Comparison of ENCODE assay signal across 10 mouse cellular contexts in the genomic region with DNA sequence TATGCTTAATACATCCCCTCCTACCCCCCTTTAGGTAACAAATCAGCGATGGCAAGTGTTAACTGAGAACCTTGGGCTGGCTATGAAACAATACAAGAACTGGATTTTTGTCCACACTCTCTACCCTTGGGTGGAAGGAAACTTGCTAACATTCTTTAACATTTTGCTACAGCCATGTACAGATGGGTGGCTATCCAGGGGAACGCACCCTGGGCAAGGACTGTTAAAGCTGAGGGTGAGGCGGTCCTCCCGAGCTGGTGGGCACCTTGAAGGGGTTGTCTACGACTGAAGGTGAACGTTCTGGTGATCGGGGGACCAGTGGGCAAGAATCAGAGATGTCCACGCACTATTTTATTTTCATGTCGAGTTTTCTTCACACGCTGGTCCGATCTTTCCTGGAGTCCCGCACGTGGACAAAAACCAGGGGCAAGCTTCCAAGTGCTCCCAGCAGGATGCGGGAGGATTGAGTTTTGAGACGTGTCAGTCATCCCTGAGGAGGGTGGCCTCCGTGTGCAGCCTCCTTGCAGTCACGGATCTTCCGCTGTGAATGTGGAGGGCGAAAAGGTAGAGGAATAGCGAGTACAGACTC. TPM values are rescaled to one million over a fixed set of nuclear protein-coding genes. Genes with fewer than 3 reads are reported as not detected.
DNase-seq lines count a peak whose midpoint lies in the region; ATAC-seq and TF ChIP-seq lines count a peak whose summit lies in the region.
"Had no signal": no experiment of that assay in that cellular context is flagged by ENCODE, and none has a peak within 500 bp of the region (broad histone marks: within the 10 kb centered on the region; RNA-seq: fewer than 3 reads in every experiment).

No protein-coding gene starts in this region.

- peak overlapping the region; percentile 86 for H3K4me3 ChIP-seq in heart, postnatal 0 days (ENCODE audit: low read depth, low read length)
- H3K4me3 ChIP-seq in MEL (ENCODE audit: control insufficient read depth in 1 of 2, insufficient read depth in 1 of 2, low read depth in 2 of 2, low read length in 2 of 2), result peak overlapping the region; percentile 68 to 73
- H3K4me3 ChIP-seq in hindbrain, embryonic 11.5 days (ENCODE audit: low read depth, low read length), result peak overlapping the region; percentile 79
- peak overlapping the region; percentile 89 for H3K4me3 ChIP-seq in midbrain, embryonic 13.5 days (replicated peaks)

- no peak for TF ChIP-seq RAD21 in MEL (IDR thresholded peaks at IDR 0.05; ENCODE audit: low read depth, low read length)

- no peak for ATAC-seq in heart, postnatal 0 days (ENCODE audit: insufficient read depth, low read depth)
- ATAC-seq in hindbrain, embryonic 11.5 days (ENCODE audit: low FRiP score), result no peak
- ATAC-seq in midbrain, embryonic 13.5 days, result no peak

- H3K9ac ChIP-seq in heart, postnatal 0 days (replicated peaks; ENCODE audit: low read depth, low read length), result peak overlapping the region; percentile 92
- H3K9ac ChIP-seq in MEL (ENCODE audit: control insufficient read depth, low read depth, low read length, poor library complexity, severe bottlenecking), result peak overlapping the region; percentile 76
- H3K9ac ChIP-seq in hindbrain, embryonic 11.5 days (ENCODE audit: low read depth, low read length), result peak overlapping the region; percentile 70
- peak overlapping the region; percentile 78 for H3K9ac ChIP-seq in midbrain, embryonic 13.5 days (replicated peaks)

- H3K4me2 ChIP-seq in heart, postnatal 0 days (ENCODE audit: low read depth, low read length), result peak overlapping the region; percentile 89
- H3K4me2 ChIP-seq in hindbrain, embryonic 11.5 days (replicated peaks; ENCODE audit: low read depth, low read length), result peak overlapping the region; percentile 68
- H3K4me2 ChIP-seq in midbrain, embryonic 13.5 days (replicated peaks), result peak overlapping the region; percentile 76

- H3K79me2 ChIP-seq in MEL (ENCODE audit: control insufficient read depth, insufficient read depth, low read length, poor library complexity), result no peaks in the 10 kb centered on the region; the same call in 1 of the 2 replicates

- H3K4me1 ChIP-seq in heart, postnatal 0 days (ENCODE audit: control insufficient read depth, insufficient read depth), result peaks cover 12% of the 10 kb centered on the region
- H3K4me1 ChIP-seq in MEL (ENCODE audit: control insufficient read depth in 1 of 2, insufficient read depth in 2 of 2, low read length in 2 of 2), result peaks cover 4 to 20% of the 10 kb centered on the region in 2 experiments; a peak in 3 of 4 replicates
- no peaks in the 10 kb centered on the region for H3K4me1 ChIP-seq in hindbrain, embryonic 11.5 days (replicated peaks; ENCODE audit: control insufficient read depth, insufficient read depth, low read length)
- peaks cover 25% of the 10 kb centered on the region for H3K4me1 ChIP-seq in midbrain, embryonic 13.5 days (replicated peaks)

- TF ChIP-seq POLR2A in MEL (IDR thresholded peaks at IDR 0.05; ENCODE audit: control insufficient read depth in 1 of 2, insufficient read depth in 1 of 2, low read depth in 1 of 2, low read length in 2 of 2, poor library complexity in 1 of 2), result no peak

- no peak for TF ChIP-seq CTCF in heart, postnatal 0 days (IDR thresholded peaks at IDR 0.05; ENCODE audit: low read depth)
- TF ChIP-seq CTCF in MEL (IDR thresholded peaks at IDR 0.05 in 2 of 3, conservative IDR thresholded peaks at IDR 0.05 in 1 of 3; ENCODE audit: control insufficient read depth in 1 of 3, insufficient read depth in 1 of 3, low read depth in 2 of 3, low read length in 3 of 3, poor library complexity in 1 of 3, severe bottlenecking in 1 of 3), result no peak

- DNase-seq in heart, postnatal 0 days (ENCODE audit: low spot score), result peak; percentile 15
- DNase-seq in heart, adult 9 months (ENCODE audit: low spot score in 2 of 2), result no peak
- DNase-seq in MEL (ENCODE audit: low read depth, low spot score), result peak; percentile 71
- no peak for DNase-seq in hindbrain, embryonic 11.5 days (ENCODE audit: low spot score)
- no peak for DNase-seq in adrenal gland, postnatal 25 days
- DNase-seq in spleen, postnatal 4 days (ENCODE audit: low spot score in 2 of 2), result no peak
- DNase-seq in layer of hippocampus, postnatal 25 days (ENCODE audit: extremely low spot score in 1 of 2, low spot score in 1 of 2), result no peak

- H3K27me3 ChIP-seq in heart, postnatal 0 days (ENCODE audit: control insufficient read depth, insufficient read depth, low read length), result no peaks in the 10 kb centered on the region
- H3K27me3 ChIP-seq in MEL (ENCODE audit: control insufficient read depth in 1 of 2, insufficient read depth in 2 of 2, low read length in 2 of 2), result no peaks in the 10 kb centered on the region
- no peaks in the 10 kb centered on the region for H3K27me3 ChIP-seq in hindbrain, embryonic 11.5 days (ENCODE audit: control insufficient read depth, insufficient read depth, low read length)
- no peaks in the 10 kb centered on the region for H3K27me3 ChIP-seq in midbrain, embryonic 13.5 days

- no peaks in the 10 kb centered on the region for H3K9me3 ChIP-seq in heart, postnatal 0 days (replicated peaks; ENCODE audit: control insufficient read depth, low read length)
- no peaks in the 10 kb centered on the region for H3K9me3 ChIP-seq in MEL (replicated peaks; ENCODE audit: insufficient read depth, low read length)
- H3K9me3 ChIP-seq in hindbrain, embryonic 11.5 days (ENCODE audit: control insufficient read depth, low read length), result no peaks in the 10 kb centered on the region
- no peaks in the 10 kb centered on the region for H3K9me3 ChIP-seq in midbrain, embryonic 13.5 days

- 1% methylated on average over 20 of the region's 20 CpGs for WGBS in heart, postnatal 0 days
- WGBS in hindbrain, embryonic 11.5 days, result under 1% methylated on average over 20 of the region's 20 CpGs
- WGBS in midbrain, embryonic 13.5 days, result 1% methylated on average over 20 of the region's 20 CpGs

- no peaks in the 10 kb centered on the region for H3K36me3 ChIP-seq in heart, postnatal 0 days (replicated peaks; ENCODE audit: control insufficient read depth, insufficient read depth, low read length)
- peaks cover 0 to 15% of the 10 kb centered on the region in 2 experiments; a peak in 2 of 4 replicates for H3K36me3 ChIP-seq in MEL (ENCODE audit: control insufficient read depth in 1 of 2, insufficient read depth in 2 of 2, low read length in 2 of 2)
- H3K36me3 ChIP-seq in hindbrain, embryonic 11.5 days (ENCODE audit: control insufficient read depth, insufficient read depth, low read length), result no peaks in the 10 kb centered on the region
- H3K36me3 ChIP-seq in midbrain, embryonic 13.5 days, result no peaks in the 10 kb centered on the region

- TF ChIP-seq EP300 in heart, postnatal 0 days (IDR thresholded peaks at IDR 0.05; ENCODE audit: low read depth), result no peak
- TF ChIP-seq EP300 in MEL (IDR thresholded peaks at IDR 0.05; ENCODE audit: low read depth in 1 of 2, low read length in 2 of 2), result no peak

- peak overlapping the region; percentile 91 for H3K27ac ChIP-seq in heart, postnatal 0 days (ENCODE audit: low read depth)
- H3K27ac ChIP-seq in MEL (ENCODE audit: control insufficient read depth, low read depth, low read length), result peak overlapping the region; percentile 50
- H3K27ac ChIP-seq in hindbrain, embryonic 11.5 days (ENCODE audit: low read depth, low read length), result peak overlapping the region; percentile 67; the same call in 1 of the 2 replicates
- peak overlapping the region; percentile 85 for H3K27ac ChIP-seq in midbrain, embryonic 13.5 days

RNA-seq across cellular contexts. Expression of a gene that starts 16.3 kb away (rescaled TPM):
- total RNA-seq in heart, postnatal 0 days (2014; rRNA removed; ENCODE audit: low replicate concordance), result not detected in 2 replicates
- not detected in 2 replicates for polyA plus RNA-seq in heart, postnatal 0 days (2015; fragmentation: Nextera tagmentation; extraction: Ambion mirVana)
- not detected in 2 replicates for total RNA-seq in MEL (2012; rRNA removed)
- not detected for polyA plus RNA-seq in MEL (2012; ENCODE audit: insufficient read depth in 1 of 2, insufficient read length in 2 of 2, low read depth in 1 of 2, low replicate concordance in 2 of 2, missing spikeins in 1 of 2)
- not detected in 2 replicates for polyA plus RNA-seq in hindbrain, embryonic 11.5 days (2014; fragmentation: Nextera tagmentation; extraction: Ambion mirVana)
- not detected in 2 replicates for polyA plus RNA-seq in midbrain, embryonic 13.5 days (2015; fragmentation: Nextera tagmentation; extraction: Ambion mirVana)
- total RNA-seq in adrenal gland, postnatal 25 days (2021), result not detected in 2 replicates
- total RNA-seq in layer of hippocampus, postnatal 25 days (2021), result not detected
- total RNA-seq: layer of hippocampus, postnatal 10 days had no signal
- polyA plus RNA-seq: adrenal gland, adult 2 months had no signal

RNA-seq across cellular contexts. Expression of a gene that starts 16.3 kb away (rescaled TPM):
- total RNA-seq in heart, postnatal 0 days (2014; rRNA removed; ENCODE audit: low replicate concordance), result not detected in 2 replicates
- not detected in 2 replicates for polyA plus RNA-seq in heart, postnatal 0 days (2015; fragmentation: Nextera tagmentation; extraction: Ambion mirVana)
- total RNA-seq in MEL (2012; rRNA removed), result not detected in 2 replicates
- not detected for polyA plus RNA-seq in MEL (2012; ENCODE audit: insufficient read depth in 1 of 2, insufficient read length in 2 of 2, low read depth in 1 of 2, low replicate concordance in 2 of 2, missing spikeins in 1 of 2)
- polyA plus RNA-seq in hindbrain, embryonic 11.5 days (2014; fragmentation: Nextera tagmentation; extraction: Ambion mirVana), result not detected in 2 replicates
- not detected in 2 replicates for polyA plus RNA-seq in midbrain, embryonic 13.5 days (2015; fragmentation: Nextera tagmentation; extraction: Ambion mirVana)
- total RNA-seq in adrenal gland, postnatal 25 days (2021), result not detected in 2 replicates
- not detected for total RNA-seq in layer of hippocampus, postnatal 25 days (2021)
- total RNA-seq: adrenal gland, adult 2 months; layer of hippocampus, postnatal 10 days had no signal
- polyA plus RNA-seq: adrenal gland, adult 2 months had no signal

RNA-seq across cellular contexts. Expression of a gene that starts 44.9 kb away (rescaled TPM):
- not detected in 2 replicates for total RNA-seq in heart, postnatal 0 days (2014; rRNA removed; ENCODE audit: low replicate concordance)
- not detected in 2 replicates for polyA plus RNA-seq in heart, postnatal 0 days (2015; fragmentation: Nextera tagmentation; extraction: Ambion mirVana)
- total RNA-seq in MEL (2012; rRNA removed), result not detected in 2 replicates
- not detected for polyA plus RNA-seq in MEL (2012; ENCODE audit: insufficient read depth in 1 of 2, insufficient read length in 2 of 2, low read depth in 1 of 2, low replicate concordance in 2 of 2, missing spikeins in 1 of 2)
- polyA plus RNA-seq in hindbrain, embryonic 11.5 days (2014; fragmentation: Nextera tagmentation; extraction: Ambion mirVana), result 0.08 TPM in 1 of 2 replicates, not detected in the other
- not detected in 2 replicates for polyA plus RNA-seq in midbrain, embryonic 13.5 days (2015; fragmentation: Nextera tagmentation; extraction: Ambion mirVana)
- not detected in 2 replicates for total RNA-seq in adrenal gland, postnatal 25 days (2021)
- total RNA-seq in layer of hippocampus, postnatal 25 days (2021), result not detected
- total RNA-seq: layer of hippocampus, postnatal 10 days had no signal
- polyA plus RNA-seq: adrenal gland, adult 2 months had no signal

RNA-seq across cellular contexts. Expression of a gene that starts 48.5 kb away (rescaled TPM):
- total RNA-seq in heart, postnatal 0 days (2014; rRNA removed; ENCODE audit: low replicate concordance), result 0.08 TPM in 1 of 2 replicates, not detected in the other
- polyA plus RNA-seq in heart, postnatal 0 days (2015; fragmentation: Nextera tagmentation; extraction: Ambion mirVana), result 0.10 TPM in 1 of 2 replicates, not detected in the other
- not detected in 2 replicates for total RNA-seq in MEL (2012; rRNA removed)
- polyA plus RNA-seq in MEL (2012; ENCODE audit: insufficient read depth in 1 of 2, insufficient read length in 2 of 2, low read depth in 1 of 2, low replicate concordance in 2 of 2, missing spikeins in 1 of 2), result not detected
- 0.77 and 0.80 TPM in 2 replicates for polyA plus RNA-seq in hindbrain, embryonic 11.5 days (2014; fragmentation: Nextera tagmentation; extraction: Ambion mirVana)
- 0.35 and 0.52 TPM in 2 replicates for polyA plus RNA-seq in midbrain, embryonic 13.5 days (2015; fragmentation: Nextera tagmentation; extraction: Ambion mirVana)
- total RNA-seq in adrenal gland, postnatal 25 days (2021), result 0.18 TPM in 1 of 2 replicates, not detected in the other
- total RNA-seq in layer of hippocampus, postnatal 25 days (2021), result 1 to 10 TPM; 1.5 to 2.3 TPM

RNA-seq across cellular contexts. Expression of a gene that starts 53.4 kb away (rescaled TPM):
- total RNA-seq in heart, postnatal 0 days (2014; rRNA removed; ENCODE audit: low replicate concordance), result not detected in 2 replicates
- not detected in 2 replicates for polyA plus RNA-seq in heart, postnatal 0 days (2015; fragmentation: Nextera tagmentation; extraction: Ambion mirVana)
- total RNA-seq in MEL (2012; rRNA removed), result not detected in 2 replicates
- not detected for polyA plus RNA-seq in MEL (2012; ENCODE audit: insufficient read depth in 1 of 2, insufficient read length in 2 of 2, low read depth in 1 of 2, low replicate concordance in 2 of 2, missing spikeins in 1 of 2)
- polyA plus RNA-seq in hindbrain, embryonic 11.5 days (2014; fragmentation: Nextera tagmentation; extraction: Ambion mirVana), result 0.06 TPM in 1 of 2 replicates, not detected in the other
- polyA plus RNA-seq in midbrain, embryonic 13.5 days (2015; fragmentation: Nextera tagmentation; extraction: Ambion mirVana), result not detected in 2 replicates
- total RNA-seq in adrenal gland, postnatal 25 days (2021), result not detected in 2 replicates
- not detected for total RNA-seq in layer of hippocampus, postnatal 25 days (2021)

Comparison
In these comparisons a context has a peak if more than half of its experiments do, and no peak if none do; other contexts are left out.
1. DNase-seq: peak in heart, postnatal 0 days (single experiment) and MEL (single experiment); none in heart, adult 9 months (0 of 2), hindbrain, embryonic 11.5 days (single experiment), adrenal gland, postnatal 25 days (single experiment), spleen, postnatal 4 days (0 of 2) and layer of hippocampus, postnatal 25 days (0 of 2).
2. Peak in every context shown above with its lines, with median percentiles within 50 percentile points of each other: H3K27ac ChIP-seq, H3K4me2 ChIP-seq, H3K4me3 ChIP-seq and H3K9ac ChIP-seq.